Mouse (Mus musculus) liver, embryonic 16.5 days (tissue): ENCODE results near the gene B3gnt2. TPM values are rescaled to one million over a fixed set of nuclear protein-coding genes. Genes with fewer than 3 reads are reported as not detected.

Experiments used
- ATAC-seq: fragments of 200-750 bp; cut with Nextera tagmentation; 2 replicates; pipeline ENCODE4 v1.8.0; 2017; ENCODE audit warnings: low read depth, mild to moderate bottlenecking, moderate number of reproducible peaks, moderate library complexity
- H3K27ac ChIP-seq: fragments of 300-500 bp; sonication (generic); 2 replicates; pipeline ENCODE4 v1.5.1; 2014; ENCODE audit warnings: mild to moderate bottlenecking, low read length
- H3K27me3 ChIP-seq: fragments of 300-500 bp; sonication (generic); 2 replicates; pipeline ENCODE4 v1.6.1; 2014; ENCODE audit warnings: low read depth, low read length, mixed read lengths; ENCODE audit not compliant: control insufficient read depth, insufficient read depth
- H3K36me3 ChIP-seq: fragments of 300-500 bp; sonication (generic); 2 replicates; pipeline ENCODE4 v1.6.1; 2014; ENCODE audit warnings: mild to moderate bottlenecking; ENCODE audit not compliant: control insufficient read depth, insufficient read depth
- H3K4me1 ChIP-seq: fragments of 300-500 bp; sonication (generic); 2 replicates; pipeline ENCODE4 v1.6.1; 2014; ENCODE audit warnings: low read depth, low read length, mixed read lengths; ENCODE audit not compliant: control insufficient read depth
- H3K4me2 ChIP-seq: fragments of 300-500 bp; sonication (generic); 2 replicates; pipeline ENCODE4 v1.6.1; 2014; ENCODE audit warnings: low read depth, low read length, mixed read lengths
- H3K4me3 ChIP-seq: fragments of 300-500 bp; sonication (generic); 2 replicates; pipeline ENCODE4 v1.5.1; 2014; ENCODE audit warnings: low read depth, mild to moderate bottlenecking, low read length
- H3K9ac ChIP-seq: fragments of 300-500 bp; sonication (generic); 2 replicates; pipeline ENCODE4 v1.6.1; 2014; ENCODE audit warnings: low read depth, low read length
- H3K9me3 ChIP-seq: fragments of 300-500 bp; sonication (generic); replicated peaks from 2 replicates; pipeline ENCODE4 v1.6.1; 2016; ENCODE audit warnings: low read length; ENCODE audit not compliant: control insufficient read depth
- WGBS: fragments of 180-500 bp; shearing (Covaris S2); extraction: QIAGEN DNeasy Blood & Tissue Kit; methylation state at CpG from one replicate; pipeline ENCODE4 v1.1.7; 2014; ENCODE audit not compliant: insufficient replicate concordance; 5-methylcytosine and 5-hydroxymethylcytosine counted together
- polyA plus RNA-seq: library from polyadenylated mRNA; unstranded; fragments of >200 nt; fragmentation: Nextera tagmentation; extraction: Ambion mirVana; gene quantifications from 2 replicates; pipeline ENCODE4 v1.2.1, GENCODE M21; 2015

B3gnt2 gene
- polyA plus RNA-seq, 1 experiment from 2014 or later: 6.6 TPM

DNA sequence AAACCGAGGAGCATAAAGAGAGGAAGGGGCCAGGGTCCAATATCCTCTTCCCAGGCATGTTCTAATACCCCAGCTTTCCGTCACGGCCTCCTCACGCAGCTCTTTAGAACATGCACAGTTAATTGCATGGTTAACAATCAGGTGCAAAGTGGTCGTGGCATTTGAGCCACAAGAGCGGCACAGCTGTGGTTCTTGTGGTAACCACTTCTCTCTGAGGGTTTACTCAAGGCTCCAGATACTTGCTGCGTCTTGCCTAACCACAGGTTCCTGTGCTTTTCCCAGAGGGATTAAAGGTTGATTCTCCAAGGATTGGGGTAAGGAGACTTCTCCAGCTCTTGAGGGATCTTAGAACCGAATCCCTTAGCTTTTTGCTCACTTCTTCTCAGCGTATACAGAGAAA, 30.5 kb upstream of the B3gnt2 start:
- no peaks in the 10 kb centered on the region for H3K9me3 ChIP-seq
- no peaks in the 10 kb centered on the region; the same call in 1 of the 2 replicates for H3K4me1 ChIP-seq
- H3K27me3 ChIP-seq: no peaks in the 10 kb centered on the region
- H3K4me2 ChIP-seq: no peak overlapping the region
- H3K36me3 ChIP-seq: no peaks in the 10 kb centered on the region
- no peak for ATAC-seq
- H3K27ac ChIP-seq: no peak overlapping the region
- WGBS: 36% methylated on average over 9 of the region's 9 CpGs
- H3K4me3 ChIP-seq: no peak overlapping the region
- H3K9ac ChIP-seq: no peak overlapping the region

DNA sequence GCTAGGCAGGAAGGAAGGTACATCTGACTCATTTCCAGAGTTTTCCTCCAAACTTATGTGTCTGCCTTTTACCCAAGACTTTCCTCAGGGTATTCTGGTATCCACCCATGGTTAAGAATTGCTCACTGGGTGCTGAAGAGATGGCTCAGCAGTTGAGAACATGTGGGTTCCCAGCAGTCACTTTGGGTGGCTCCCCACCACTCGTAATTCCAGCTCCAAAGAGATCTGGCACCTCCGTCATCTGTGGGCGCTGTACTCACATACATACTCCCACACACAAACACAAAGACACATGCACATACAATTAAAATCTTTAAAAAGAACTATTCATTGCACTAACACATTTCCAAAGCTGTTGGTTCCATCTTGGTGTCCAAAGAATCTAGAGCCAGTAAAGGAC, 28.5 kb upstream of the B3gnt2 start:
- Histone ChIP-seq H3K9ac (no peak overlapping the region), H3K4me3 (no peak overlapping the region), H3K27ac (no peak overlapping the region), H3K4me1 (no peaks in the 10 kb centered on the region; the same call in 1 of the 2 replicates), H3K9me3 (no peaks in the 10 kb centered on the region), H3K4me2 (no peak overlapping the region), H3K27me3 (no peaks in the 10 kb centered on the region), H3K36me3 (no peaks in the 10 kb centered on the region)
- ATAC-seq: no peak
- 81% methylated on average over 3 of the region's 3 CpGs for WGBS

DNA sequence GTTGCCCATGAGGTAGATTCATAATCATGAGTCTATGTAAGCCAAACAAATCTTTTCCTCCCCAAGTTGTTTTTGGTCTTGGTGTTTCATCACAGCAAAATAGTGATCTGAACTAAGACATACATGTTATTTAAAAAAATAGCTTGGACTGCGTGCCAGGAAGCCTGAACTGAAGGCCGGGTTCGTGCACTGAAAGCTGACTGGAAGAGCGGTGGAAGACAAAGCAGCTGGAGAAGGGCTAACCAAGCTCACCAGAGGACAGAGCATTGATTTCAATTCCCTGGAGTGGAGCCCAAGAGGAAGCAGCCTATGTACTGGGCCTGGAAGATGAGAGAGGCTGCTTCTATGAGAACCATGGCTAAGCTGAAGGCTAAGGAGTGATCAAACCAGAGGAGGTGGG, 26.2 kb upstream of the B3gnt2 start:
- H3K9ac ChIP-seq: no peak overlapping the region
- no peaks in the 10 kb centered on the region for H3K27me3 ChIP-seq
- H3K36me3 ChIP-seq: no peaks in the 10 kb centered on the region
- H3K9me3 ChIP-seq: no peaks in the 10 kb centered on the region
- no peaks in the 10 kb centered on the region; the same call in 1 of the 2 replicates for H3K4me1 ChIP-seq
- no peak overlapping the region for H3K27ac ChIP-seq
- 82% methylated on average over 4 of the region's 4 CpGs for WGBS
- ATAC-seq: no peak
- no peak overlapping the region for H3K4me3 ChIP-seq
- no peak overlapping the region for H3K4me2 ChIP-seq

DNA sequence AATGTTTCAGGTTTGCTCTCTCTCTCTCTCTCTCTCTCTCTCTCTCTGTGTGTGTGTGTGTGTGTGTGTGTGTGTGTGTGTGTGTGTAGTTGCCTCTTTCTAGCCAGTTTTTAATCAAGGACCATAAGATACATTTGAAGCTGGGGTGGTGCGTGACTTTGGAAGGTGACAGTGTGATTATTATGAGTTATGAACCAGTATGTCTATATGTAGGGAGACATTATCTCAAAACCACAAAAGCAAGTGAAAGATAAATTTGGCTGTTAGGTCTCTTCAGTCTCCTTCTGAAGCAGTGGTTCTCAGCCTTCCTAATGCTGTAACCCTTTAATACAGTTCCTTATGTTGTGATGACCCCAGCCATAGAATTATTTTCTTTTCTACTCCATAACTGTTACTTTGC, 24.6 kb upstream of the B3gnt2 start:
- 30% methylated on average over 1 of the region's 1 CpGs for WGBS
- Histone ChIP-seq H3K27ac (no peak overlapping the region), H3K27me3 (no peaks in the 10 kb centered on the region), H3K9ac (no peak overlapping the region), H3K4me2 (no peak overlapping the region), H3K36me3 (no peaks in the 10 kb centered on the region), H3K9me3 (no peaks in the 10 kb centered on the region), H3K4me1 (no peaks in the 10 kb centered on the region; the same call in 1 of the 2 replicates), H3K4me3 (no peak overlapping the region)
- ATAC-seq: no peak

DNA sequence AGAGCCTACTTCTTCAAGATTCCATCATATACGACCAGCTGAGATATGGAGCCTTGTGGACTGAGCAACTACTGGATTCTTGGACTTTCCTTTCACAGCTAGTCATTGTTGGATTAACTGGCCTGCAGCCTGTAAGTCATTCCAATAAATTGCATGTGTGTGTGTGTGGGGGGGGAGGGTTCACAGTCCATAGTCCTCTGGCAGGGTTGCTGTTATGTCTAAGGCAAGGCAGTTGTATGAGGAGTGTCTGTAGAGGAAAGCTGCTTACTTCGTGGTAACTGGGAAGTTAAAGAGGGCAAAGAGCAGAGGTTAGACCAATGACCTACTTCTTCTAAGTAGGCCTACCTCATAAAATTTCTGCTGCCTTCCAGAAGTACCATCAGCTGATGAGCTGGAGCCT, 22.9 kb upstream of the B3gnt2 start:
- Histone ChIP-seq H3K4me2 (no peak overlapping the region), H3K27ac (no peak overlapping the region), H3K4me1 (no peaks in the 10 kb centered on the region; the same call in 1 of the 2 replicates), H3K4me3 (no peak overlapping the region), H3K36me3 (no peaks in the 10 kb centered on the region), H3K27me3 (no peaks in the 10 kb centered on the region), H3K9ac (no peak overlapping the region), H3K9me3 (no peaks in the 10 kb centered on the region)
- ATAC-seq: peak; percentile 35; the same call in 1 of the 2 replicates
- WGBS: 53% methylated on average over 2 of the region's 2 CpGs

DNA sequence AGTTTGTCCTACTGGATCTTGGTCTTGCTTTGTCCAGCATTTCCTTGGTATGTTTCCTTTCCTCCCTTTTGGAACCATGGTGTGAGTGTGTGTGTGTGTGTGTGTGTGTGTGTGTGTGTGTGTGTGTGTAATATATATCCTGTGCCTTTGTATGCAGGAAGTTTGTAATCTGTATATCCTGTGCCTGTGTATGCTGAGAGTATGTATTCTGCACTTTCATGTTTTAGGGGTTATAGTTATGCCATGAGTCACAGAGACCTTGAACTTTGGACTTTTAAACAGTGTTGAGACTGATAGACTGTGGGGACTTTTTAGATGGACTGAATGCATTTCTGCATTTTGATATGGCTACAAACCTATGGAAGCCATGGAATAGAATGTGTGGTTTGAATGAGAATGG, 22.2 kb upstream of the B3gnt2 start:
- H3K27ac ChIP-seq: no peak overlapping the region
- no peak overlapping the region for H3K4me2 ChIP-seq
- H3K9me3 ChIP-seq: no peaks in the 10 kb centered on the region
- no peaks in the 10 kb centered on the region for H3K27me3 ChIP-seq
- H3K4me3 ChIP-seq: no peak overlapping the region
- no peak for ATAC-seq
- H3K4me1 ChIP-seq: no peaks in the 10 kb centered on the region
- H3K36me3 ChIP-seq: no peaks in the 10 kb centered on the region
- no peak overlapping the region for H3K9ac ChIP-seq

DNA sequence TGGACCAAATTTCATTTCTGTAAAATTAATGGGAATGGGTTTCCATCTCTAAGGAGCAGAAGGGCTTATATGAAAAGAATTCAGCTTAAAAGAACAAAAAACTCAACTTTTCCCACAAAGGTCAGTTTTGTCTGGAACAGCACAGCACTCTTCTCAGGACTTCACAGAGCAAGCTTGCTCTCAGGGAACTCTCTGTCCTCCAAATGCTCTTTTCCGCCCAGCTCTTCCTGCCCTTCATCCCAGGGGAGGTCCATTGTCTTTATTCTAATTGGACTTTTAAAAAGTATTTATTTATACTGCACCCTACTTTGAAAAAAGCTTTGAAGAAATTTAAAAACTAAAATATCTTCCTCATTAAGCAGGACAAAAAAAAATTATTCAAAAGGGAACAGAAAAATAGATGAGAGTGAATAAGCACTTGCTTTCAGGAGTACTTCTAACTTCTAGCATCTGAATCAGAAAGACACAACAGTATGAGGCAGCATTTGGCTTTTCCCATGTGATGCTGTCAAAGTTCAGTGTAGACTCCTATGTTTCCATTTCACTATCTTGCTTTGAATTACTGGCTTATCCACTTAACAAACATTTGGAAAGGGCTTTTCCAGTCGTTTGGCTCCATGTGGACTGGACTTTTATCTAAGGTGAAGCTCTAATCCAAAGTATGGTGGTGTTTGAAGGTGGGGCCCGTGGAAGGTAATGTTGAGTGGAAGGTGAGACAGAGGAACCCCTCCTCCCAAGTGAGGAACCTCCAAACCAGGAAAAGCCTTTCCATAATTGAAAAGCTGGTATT, 19.8 kb upstream of the B3gnt2 start:
- no peak overlapping the region for H3K27ac ChIP-seq
- ATAC-seq: no peak
- no peaks in the 10 kb centered on the region for H3K27me3 ChIP-seq
- H3K9ac ChIP-seq: no peak overlapping the region
- peaks cover 5% of the 10 kb centered on the region; the same call in 1 of the 2 replicates for H3K4me1 ChIP-seq
- no peak overlapping the region for H3K4me3 ChIP-seq
- 52% methylated on average over 3 of the region's 3 CpGs for WGBS
- no peak overlapping the region for H3K4me2 ChIP-seq
- H3K36me3 ChIP-seq: no peaks in the 10 kb centered on the region
- no peaks in the 10 kb centered on the region for H3K9me3 ChIP-seq

DNA sequence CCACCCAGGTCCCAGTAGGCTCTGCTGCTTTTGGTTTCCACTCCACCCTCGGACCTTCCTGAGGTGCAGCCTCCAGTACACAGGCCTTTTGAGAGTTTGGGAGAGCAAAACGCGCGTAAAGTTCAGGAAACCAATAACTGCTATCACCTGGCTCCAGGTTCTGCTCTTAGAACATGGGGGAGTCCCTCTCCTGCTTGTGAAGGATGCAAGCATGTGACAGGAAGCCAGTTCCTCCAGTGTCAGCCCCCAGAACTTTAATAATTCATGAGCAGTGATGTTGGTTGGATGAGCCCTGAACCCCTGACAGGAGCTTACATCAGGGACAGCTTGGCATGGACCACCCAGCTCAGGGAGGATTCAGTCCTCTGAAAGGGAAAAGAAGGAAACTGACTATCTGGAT, 18.9 kb upstream of the B3gnt2 start:
- no peak for ATAC-seq
- H3K4me3 ChIP-seq: no peak overlapping the region
- no peak overlapping the region for H3K27ac ChIP-seq
- no peaks in the 10 kb centered on the region for H3K27me3 ChIP-seq
- H3K36me3 ChIP-seq: no peaks in the 10 kb centered on the region
- H3K9me3 ChIP-seq: no peaks in the 10 kb centered on the region
- H3K9ac ChIP-seq: no peak overlapping the region
- 65% methylated on average over 4 of the region's 4 CpGs for WGBS
- no peak overlapping the region for H3K4me2 ChIP-seq
- H3K4me1 ChIP-seq: peaks cover 5% of the 10 kb centered on the region; the same call in 1 of the 2 replicates

DNA sequence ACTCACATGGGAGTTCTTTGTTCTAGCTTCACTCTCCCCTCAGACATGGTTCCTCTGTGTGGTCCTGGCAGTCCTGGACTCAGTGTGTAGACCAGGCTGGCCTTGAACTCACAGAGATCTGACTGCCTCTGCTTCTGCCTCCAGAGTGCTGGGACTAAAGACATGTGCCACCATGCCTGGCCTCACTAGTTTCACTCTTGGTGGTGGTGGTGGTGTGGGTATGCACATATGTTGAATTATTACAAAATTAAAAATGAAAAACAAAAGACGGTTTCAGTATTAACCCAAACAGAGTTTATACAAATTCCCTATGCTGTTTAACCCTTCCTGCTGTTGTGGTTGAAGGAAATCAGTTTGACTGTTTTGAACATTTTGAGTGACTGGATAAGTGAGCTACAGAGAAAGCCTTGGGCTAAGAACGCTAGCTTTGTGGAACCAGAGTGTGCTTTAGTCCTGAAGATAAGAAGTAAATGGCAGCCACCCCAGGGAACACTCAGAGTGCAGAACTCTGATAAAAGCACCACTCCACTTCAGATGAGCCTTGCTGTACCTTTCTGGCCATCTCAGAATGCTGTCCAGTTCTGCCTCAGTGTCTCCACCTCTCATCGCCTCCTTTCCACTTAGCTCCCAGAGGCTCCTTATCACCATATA, 16.0 kb upstream of the B3gnt2 start:
- 25% methylated on average over 3 of the region's 3 CpGs for WGBS
- Histone ChIP-seq H3K27me3 (no peaks in the 10 kb centered on the region), H3K4me3 (no peak overlapping the region), H3K9ac (no peak overlapping the region), H3K9me3 (no peaks in the 10 kb centered on the region), H3K4me2 (peak overlapping the region; percentile 12), H3K36me3 (no peaks in the 10 kb centered on the region), H3K4me1 (peaks cover 8% of the 10 kb centered on the region), H3K27ac (no peak overlapping the region)
- ATAC-seq: peak; percentile 85
